Mouse (Mus musculus) embryonic facial prominence, embryonic 11.5 days (tissue): ENCODE data around the gene Ptx4. TPM values are rescaled to one million over a fixed set of nuclear protein-coding genes. Genes with fewer than 3 reads are reported as not detected.
"Not testable (repeated sequence)": the region's sequence is repeated elsewhere in the genome, so short reads cannot be mapped to it uniquely, and the experiment has no call there.

Experiments
- ATAC-seq: fragments of 200-750 bp; cut with Nextera tagmentation; replicated peaks from 2 replicates; pipeline ENCODE4 v1.8.0; 2017; ENCODE audit warnings: low read depth; ENCODE audit not compliant: insufficient number of reproducible peaks, low FRiP score, low TSS enrichment
- DNase-seq: peaks from one replicate; pipeline ENCODE4 v3.0.0-alpha.2; 2015; ENCODE audit warnings: low spot score
- H3K27ac ChIP-seq: fragments of 300-500 bp; sonication (generic); replicated peaks from 2 replicates; pipeline ENCODE4 v1.5.1; 2014; ENCODE audit warnings: mild to moderate bottlenecking, low read depth, low read length, control low read depth
- H3K27me3 ChIP-seq: fragments of 300-500 bp; sonication (generic); 2 replicates; pipeline ENCODE4 v1.6.1; 2014; ENCODE audit warnings: mild to moderate bottlenecking, low read length, moderate library complexity, mixed read lengths; ENCODE audit not compliant: control insufficient read depth, insufficient read depth
- H3K36me3 ChIP-seq: fragments of 300-500 bp; sonication (generic); replicated peaks from 2 replicates; pipeline ENCODE4 v1.6.1; 2014; ENCODE audit warnings: low read depth, mild to moderate bottlenecking, low read length, moderate library complexity, mixed read lengths; ENCODE audit not compliant: control insufficient read depth, insufficient read depth
- H3K4me1 ChIP-seq: fragments of 300-500 bp; sonication (generic); 2 replicates; pipeline ENCODE4 v1.6.1; 2014; ENCODE audit warnings: low read length, mixed read lengths; ENCODE audit not compliant: control insufficient read depth, insufficient read depth
- H3K4me2 ChIP-seq: fragments of 300-500 bp; sonication (generic); 2 replicates; pipeline ENCODE4 v1.6.1; 2014; ENCODE audit warnings: low read depth, mild to moderate bottlenecking, control low read depth, low read length, moderate library complexity
- H3K4me3 ChIP-seq: fragments of 300-500 bp; sonication (generic); 2 replicates; pipeline ENCODE4 v1.5.1; 2014; ENCODE audit warnings: low read depth, low read length, control low read depth
- H3K9ac ChIP-seq: fragments of 300-500 bp; sonication (generic); replicated peaks from 2 replicates; pipeline ENCODE4 v1.6.1; 2014; ENCODE audit warnings: mild to moderate bottlenecking, control low read depth, low read length
- H3K9me3 ChIP-seq: fragments of 300-500 bp; sonication (generic); replicated peaks from 2 replicates; pipeline ENCODE4 v1.6.1; 2016; ENCODE audit warnings: mild to moderate bottlenecking, low read length, inconsistent platforms, mixed read lengths; ENCODE audit not compliant: control insufficient read depth
- WGBS: fragments of 180-500 bp; shearing (Covaris S2); extraction: QIAGEN DNeasy Blood & Tissue Kit; methylation state at CpG from one replicate; pipeline ENCODE4 v1.1.7; 2014; 5-methylcytosine and 5-hydroxymethylcytosine counted together
- polyA plus RNA-seq: library from polyadenylated mRNA; unstranded; fragments of >200 nt; fragmentation: Nextera tagmentation; extraction: Ambion mirVana; gene quantifications from 2 replicates; pipeline ENCODE4 v1.2.1, GENCODE M21; 2014

Ptx4 gene
- polyA plus RNA-seq, 1 experiment from 2014 or later: 0.32 TPM

GRCm38 (mm10) chr17:25117263-25117662, 3.3 kb upstream of the Ptx4 start:
- 36% methylated on average over 4 of the region's 4 CpGs for WGBS

GRCm38 (mm10) chr17:25123979-25124378, 3.4 kb downstream of the Ptx4 start:
- Histone ChIP-seq H3K9ac (no peak overlapping the region), H3K4me3 (no peak overlapping the region)

More at GRCm38 (mm10) chr17:25117263-25117662, 3.3 kb upstream of the Ptx4 start:
- Histone ChIP-seq H3K4me2 (no peak overlapping the region), H3K9ac (no peak overlapping the region), H3K27me3 (no peaks in the 10 kb centered on the region), H3K4me1 (peaks cover 3% of the 10 kb centered on the region), H3K27ac (no peak overlapping the region), H3K9me3 (no peaks in the 10 kb centered on the region), H3K36me3 (no peaks in the 10 kb centered on the region), H3K4me3 (no peak overlapping the region)
- ATAC-seq (no peak), DNase-seq (no peak)

GRCm38 (mm10) chr17:25125442-25126060, 5.0 kb downstream of the Ptx4 start:
- not testable (repeated sequence) for ATAC-seq, DNase-seq

More at GRCm38 (mm10) chr17:25123979-25124378, 3.4 kb downstream of the Ptx4 start:
- no peak for ATAC-seq
- Histone ChIP-seq H3K27ac (no peak overlapping the region), H3K9me3 (no peaks in the 10 kb centered on the region), H3K4me1 (no peaks in the 10 kb centered on the region), H3K36me3 (no peaks in the 10 kb centered on the region), H3K4me2 (no peak overlapping the region), H3K27me3 (no peaks in the 10 kb centered on the region)
- WGBS: 27% methylated on average over 7 of the region's 7 CpGs
- DNase-seq: peak; percentile 22

GRCm38 (mm10) chr17:25127079-25127478, 6.5 kb downstream of the Ptx4 start:
- Histone ChIP-seq H3K27me3 (no peaks in the 10 kb centered on the region), H3K9ac (no peak overlapping the region), H3K9me3 (no peaks in the 10 kb centered on the region), H3K27ac (no peak overlapping the region), H3K4me2 (no peak overlapping the region), H3K4me3 (no peak overlapping the region), H3K36me3 (no peaks in the 10 kb centered on the region), H3K4me1 (no peaks in the 10 kb centered on the region)
- ATAC-seq: no peak; the same call in 1 of the 2 replicates
- DNase-seq: no peak
- WGBS: 64% methylated on average over 8 of the region's 8 CpGs

More at GRCm38 (mm10) chr17:25125442-25126060, 5.0 kb downstream of the Ptx4 start:
- H3K4me3 ChIP-seq, H3K9me3 ChIP-seq, H3K4me2 ChIP-seq, H3K4me1 ChIP-seq, H3K27ac ChIP-seq, H3K36me3 ChIP-seq, H3K27me3 ChIP-seq, H3K9ac ChIP-seq: not testable (repeated sequence)
- 59% methylated on average over 3 of the region's 3 CpGs for WGBS

GRCm38 (mm10) chr17:25127681-25128080, 7.1 kb downstream of the Ptx4 start:
- no peak overlapping the region for H3K4me2 ChIP-seq
- no peak for ATAC-seq
- 77% methylated on average over 9 of the region's 9 CpGs for WGBS

GRCm38 (mm10) chr17:25130060-25130459, 9.5 kb downstream of the Ptx4 start:
- no peak overlapping the region for H3K4me3 ChIP-seq
- no peak overlapping the region for H3K4me2 ChIP-seq
- H3K27me3 ChIP-seq: no peaks in the 10 kb centered on the region; the same call in 1 of the 2 replicates
- 79% methylated on average over 1 of the region's 1 CpGs for WGBS
- H3K9ac ChIP-seq: no peak overlapping the region
- H3K4me1 ChIP-seq: no peaks in the 10 kb centered on the region
- H3K9me3 ChIP-seq: no peaks in the 10 kb centered on the region
- H3K36me3 ChIP-seq: no peaks in the 10 kb centered on the region
- H3K27ac ChIP-seq: no peak overlapping the region
- ATAC-seq (no peak), DNase-seq (no peak)

More at GRCm38 (mm10) chr17:25127681-25128080, 7.1 kb downstream of the Ptx4 start:
- Histone ChIP-seq H3K27me3 (no peaks in the 10 kb centered on the region), H3K9me3 (no peaks in the 10 kb centered on the region), H3K36me3 (no peaks in the 10 kb centered on the region), H3K4me1 (no peaks in the 10 kb centered on the region), H3K9ac (no peak overlapping the region), H3K4me3 (no peak overlapping the region), H3K27ac (no peak overlapping the region)
- no peak for DNase-seq

- Histone ChIP-seq H3K4me3 (peak within 1 kb of the TSS; percentile 88), H3K27me3 (no peaks in the 10 kb centered on the region; the same call in 1 of the 2 replicates), H3K4me1 (no peaks in the 10 kb centered on the region), H3K27ac (no peak within 1 kb of the TSS), H3K9ac (peak within 1 kb of the TSS; percentile 85), H3K36me3 (no peaks in the 10 kb centered on the region), H3K9me3 (no peaks in the 10 kb centered on the region), H3K4me2 (peak within 1 kb of the TSS; percentile 66)
- peak; percentile 97 for DNase-seq
- WGBS: under 1% methylated on average over 40 of the region's 40 CpGs
- ATAC-seq: peak; percentile 90
These were observed 12.7 kb downstream of the Ptx4 start, which contains the start of gene Clcn7 for GRCm38 (mm10) chr17:25133275-25133698. Clcn7 (plus strand) TSS chr17:25133391.

GRCm38 (mm10) chr17:25135622-25136021, 15.1 kb downstream of the Ptx4 start:
- H3K9ac ChIP-seq: no peak overlapping the region
- no peak overlapping the region for H3K4me2 ChIP-seq
- no peak overlapping the region for H3K27ac ChIP-seq
- ATAC-seq (no peak), DNase-seq (no peak)
- no peaks in the 10 kb centered on the region for H3K9me3 ChIP-seq
- H3K4me3 ChIP-seq: no peak overlapping the region
- no peaks in the 10 kb centered on the region for H3K4me1 ChIP-seq
- no peaks in the 10 kb centered on the region; the same call in 1 of the 2 replicates for H3K27me3 ChIP-seq
- no peaks in the 10 kb centered on the region for H3K36me3 ChIP-seq
- 84% methylated on average over 6 of the region's 6 CpGs for WGBS
